Mouse (Mus musculus): Measurements from ENCODE around the gene Ldb3.

GRCm38 (mm10) chr14:34508842-34509439 is 79.5 kb downstream of the Ldb3 start:
- TF ChIP-seq POLR2A (IDR thresholded peaks at IDR 0.05; ENCODE audit: low read depth, low read length) (no peak), CTCF (IDR thresholded peaks at IDR 0.05; ENCODE audit: extremely low read depth, insufficient read length, insufficient replicate concordance, low read depth, low read length) (no peak)

Measured in small intestine, adult 2 months (tissue).